Comparison of ENCODE assay signal across 11 mouse cellular contexts in genomic region chr3:32067004-32067935, GRCm38 (mm10).
DNase-seq lines count a peak whose midpoint lies in the region; ATAC-seq and TF ChIP-seq lines count a peak whose summit lies in the region.
"Had no signal": no experiment of that assay in that cellular context is flagged by ENCODE, and none has a peak within 500 bp of the region (broad histone marks: within the 10 kb centered on the region; RNA-seq: fewer than 3 reads in every experiment).

No protein-coding gene starts in this region.

- H3K36me3 ChIP-seq in hindbrain, embryonic 11.5 days (ENCODE audit: control insufficient read depth, insufficient read depth, low read length) = no peaks in the 10 kb centered on the region
- H3K36me3 ChIP-seq in midbrain, embryonic 12.5 days = no peaks in the 10 kb centered on the region

- H3K4me2 ChIP-seq in hindbrain, embryonic 11.5 days (replicated peaks; ENCODE audit: low read depth, low read length) = no peak overlapping the region
- H3K4me2 ChIP-seq in midbrain, embryonic 12.5 days (replicated peaks) = peak overlapping the region; percentile 19; the same call in 1 of the 2 replicates

- peaks cover 3% of the 10 kb centered on the region for H3K4me1 ChIP-seq in hindbrain, embryonic 11.5 days (replicated peaks; ENCODE audit: control insufficient read depth, insufficient read depth, low read length)
- H3K4me1 ChIP-seq in midbrain, embryonic 12.5 days = peaks cover 16% of the 10 kb centered on the region

- TF ChIP-seq POLR2A in brain, embryonic 14.5 days (IDR thresholded peaks at IDR 0.05; ENCODE audit: borderline replicate concordance, extremely low read depth, insufficient read depth, insufficient read length, poor library complexity, severe bottlenecking) = no peak

- DNase-seq in layer of hippocampus, adult 2 months (ENCODE audit: low spot score in 2 of 2) = peak in 1 of 2 experiments; percentile 16
- no peak for DNase-seq in layer of hippocampus, postnatal 36 days
- peak; percentile 88 for DNase-seq in brain, embryonic 14.5 days (ENCODE audit: low read depth)
- DNase-seq in hindbrain, embryonic 11.5 days (ENCODE audit: low spot score) = peak; percentile 52
- DNase-seq in adrenal gland, postnatal 14 days = no peak
- no peak for DNase-seq in adrenal gland, adult (ENCODE audit: inconsistent age in 2 of 2, low spot score in 1 of 2)
- no peak for DNase-seq in right cerebral cortex, adult 18-20 months
- DNase-seq: B cell, adult 2 months; cerebellum, postnatal 10 days had no signal

- peak overlapping the region; percentile 4; the same call in 1 of the 2 replicates for H3K27ac ChIP-seq in layer of hippocampus, adult 2 months
- 0 out of 2 replicates have a peak overlapping the region, but pooled peaks have one; percentile 56 for H3K27ac ChIP-seq in hindbrain, embryonic 11.5 days (ENCODE audit: low read depth, low read length)
- H3K27ac ChIP-seq in midbrain, embryonic 12.5 days (replicated peaks) = peak overlapping the region; percentile 76

- no peak overlapping the region for H3K9ac ChIP-seq in hindbrain, embryonic 11.5 days (ENCODE audit: low read depth, low read length)
- H3K9ac ChIP-seq in midbrain, embryonic 12.5 days (replicated peaks) = no peak overlapping the region

- H3K4me3 ChIP-seq in layer of hippocampus, adult 2 months = no peak overlapping the region
- H3K4me3 ChIP-seq in hindbrain, embryonic 11.5 days (ENCODE audit: low read depth, low read length) = no peak overlapping the region
- H3K4me3 ChIP-seq in midbrain, embryonic 12.5 days = no peak overlapping the region

- H3K27me3 ChIP-seq in hindbrain, embryonic 11.5 days (ENCODE audit: control insufficient read depth, insufficient read depth, low read length) = no peaks in the 10 kb centered on the region
- no peaks in the 10 kb centered on the region for H3K27me3 ChIP-seq in midbrain, embryonic 12.5 days

- no peaks in the 10 kb centered on the region for H3K9me3 ChIP-seq in hindbrain, embryonic 11.5 days (ENCODE audit: control insufficient read depth, low read length)
- H3K9me3 ChIP-seq in midbrain, embryonic 12.5 days = no peaks in the 10 kb centered on the region

- peak; percentile 72 for ATAC-seq in hindbrain, embryonic 11.5 days (ENCODE audit: low FRiP score)
- ATAC-seq in midbrain, embryonic 12.5 days (ENCODE audit: low FRiP score, low read depth) = peak; percentile 79
- ATAC-seq: intestine, postnatal 0 days had no signal

- 33% methylated on average over 9 of the region's 9 CpGs for WGBS in hindbrain, embryonic 11.5 days
- WGBS in midbrain, embryonic 12.5 days = 28% methylated on average over 9 of the region's 9 CpGs

- TF ChIP-seq CTCF in layer of hippocampus, adult 2 months (conservative IDR thresholded peaks at IDR 0.05) = no peak
- TF ChIP-seq CTCF in brain, embryonic 14.5 days (IDR thresholded peaks at IDR 0.05; ENCODE audit: borderline replicate concordance, extremely low read depth, insufficient read depth, insufficient read length) = no peak

Comparison
In these comparisons a context has a peak if more than half of its experiments do, and no peak if none do; other contexts are left out.
1. DNase-seq: peak in brain, embryonic 14.5 days (single experiment) and hindbrain, embryonic 11.5 days (single experiment); none in layer of hippocampus, postnatal 36 days (0 of 2), adrenal gland, postnatal 14 days (single experiment), adrenal gland, adult (0 of 2) and right cerebral cortex, adult 18-20 months (single experiment).
2. H3K27ac ChIP-seq: peak in every context shown above with its lines; median percentile 76 in midbrain, embryonic 12.5 days; 56 in hindbrain, embryonic 11.5 days; 4 in layer of hippocampus, adult 2 months.